Mouse (Mus musculus) embryonic facial prominence, embryonic 15.5 days (tissue): ENCODE results near the gene Camk2d. TPM values are rescaled to one million over a fixed set of nuclear protein-coding genes. Genes with fewer than 3 reads are reported as not detected.

Source experiments
- ATAC-seq: fragments of 200-750 bp; cut with Nextera tagmentation; 2 replicates; pipeline ENCODE4 v1.8.0; 2017; ENCODE audit warnings: low read depth, moderate TSS enrichment; ENCODE audit not compliant: insufficient number of reproducible peaks, low FRiP score, low TSS enrichment
- H3K27ac ChIP-seq: fragments of 300-500 bp; sonication (generic); replicated peaks from 2 replicates; pipeline ENCODE4 v1.5.1; 2015; ENCODE audit warnings: mild to moderate bottlenecking, inconsistent platforms
- H3K27me3 ChIP-seq: fragments of 300-500 bp; sonication (generic); 2 replicates; pipeline ENCODE4 v1.6.1; 2015; ENCODE audit warnings: inconsistent platforms
- H3K36me3 ChIP-seq: fragments of 300-500 bp; sonication (generic); 2 replicates; pipeline ENCODE4 v1.6.1; 2015; ENCODE audit warnings: mild to moderate bottlenecking, inconsistent platforms
- H3K4me1 ChIP-seq: fragments of 300-500 bp; sonication (generic); 2 replicates; pipeline ENCODE4 v1.6.1; 2015; ENCODE audit warnings: inconsistent platforms
- H3K4me2 ChIP-seq: fragments of 300-500 bp; sonication (generic); replicated peaks from 2 replicates; pipeline ENCODE4 v1.6.1; 2015; ENCODE audit warnings: mild to moderate bottlenecking, inconsistent platforms
- H3K4me3 ChIP-seq: fragments of 300-500 bp; sonication (generic); replicated peaks from 2 replicates; pipeline ENCODE4 v1.5.1; 2015; ENCODE audit warnings: mild to moderate bottlenecking, inconsistent platforms
- H3K9ac ChIP-seq: fragments of 300-500 bp; sonication (generic); 2 replicates; pipeline ENCODE4 v1.6.1; 2015; ENCODE audit warnings: inconsistent platforms
- H3K9me3 ChIP-seq: fragments of 300-500 bp; sonication (generic); replicated peaks from 2 replicates; pipeline ENCODE4 v1.6.1; 2016; ENCODE audit warnings: inconsistent platforms
- WGBS: fragments of 180-500 bp; shearing (Covaris S2); methylation state at CpG from one replicate; pipeline ENCODE4 v1.1.7; 2015; 5-methylcytosine and 5-hydroxymethylcytosine counted together
- polyA plus RNA-seq: library from polyadenylated mRNA; unstranded; fragments of >200 nt; fragmentation: Nextera tagmentation; extraction: Ambion mirVana; gene quantifications from 2 replicates; pipeline ENCODE4 v1.2.1, GENCODE M21; 2015

Gene Camk2d
- polyA plus RNA-seq, 1 experiment from 2014 or later: 32.9 TPM

DNA sequence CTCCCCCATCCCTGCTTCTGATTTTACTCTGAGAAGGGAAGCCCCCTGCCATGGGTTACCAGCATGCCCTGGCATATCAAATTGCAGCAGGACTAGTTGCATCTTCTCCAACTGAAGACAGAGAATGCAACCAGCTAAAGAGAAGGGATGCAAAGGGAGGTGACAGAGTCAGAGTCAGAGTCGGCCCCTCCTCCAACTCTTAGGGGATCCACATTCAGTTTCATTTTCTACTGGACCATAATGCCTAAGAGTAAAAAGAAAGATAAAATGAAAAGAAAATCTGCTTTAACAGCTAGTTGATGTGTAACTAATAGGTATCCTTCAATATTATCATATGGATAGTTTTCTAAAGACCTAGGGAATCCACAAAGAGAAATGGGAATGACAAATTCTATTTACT, 162.3 kb downstream of the Camk2d start:
- no peaks in the 10 kb centered on the region for H3K36me3 ChIP-seq
- H3K4me2 ChIP-seq: no peak overlapping the region
- H3K9ac ChIP-seq: no peak overlapping the region
- 91% methylated on average over 1 of the region's 1 CpGs for WGBS
- H3K27ac ChIP-seq: no peak overlapping the region
- H3K4me1 ChIP-seq: no peaks in the 10 kb centered on the region
- no peaks in the 10 kb centered on the region for H3K9me3 ChIP-seq
- H3K27me3 ChIP-seq: no peaks in the 10 kb centered on the region
- ATAC-seq: no peak
- H3K4me3 ChIP-seq: no peak overlapping the region

DNA sequence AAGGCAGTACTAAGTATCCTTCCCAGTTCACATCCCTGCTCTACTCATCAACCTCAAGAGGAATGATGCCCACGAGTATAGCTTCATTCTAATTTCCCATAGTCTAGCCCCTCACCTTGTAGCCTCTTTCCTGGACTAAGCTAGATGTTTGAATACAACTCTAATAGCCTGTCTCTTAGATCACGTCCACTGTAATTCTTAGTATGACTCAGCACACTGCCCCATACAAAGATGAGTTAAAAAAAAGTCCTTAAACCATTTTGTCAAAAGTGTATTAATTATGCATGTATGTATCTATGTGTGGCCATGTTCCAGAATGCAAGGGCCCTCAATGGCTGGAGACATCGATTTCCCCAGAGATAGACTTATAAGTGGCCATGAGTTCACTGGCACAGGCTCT, 164.5 kb downstream of the Camk2d start:
- no peaks in the 10 kb centered on the region for H3K9me3 ChIP-seq
- H3K36me3 ChIP-seq: no peaks in the 10 kb centered on the region
- no peak overlapping the region for H3K4me2 ChIP-seq
- 87% methylated on average over 3 of the region's 3 CpGs for WGBS
- no peak overlapping the region for H3K9ac ChIP-seq
- no peaks in the 10 kb centered on the region for H3K4me1 ChIP-seq
- no peak for ATAC-seq
- H3K4me3 ChIP-seq: no peak overlapping the region
- H3K27ac ChIP-seq: no peak overlapping the region
- H3K27me3 ChIP-seq: no peaks in the 10 kb centered on the region

DNA sequence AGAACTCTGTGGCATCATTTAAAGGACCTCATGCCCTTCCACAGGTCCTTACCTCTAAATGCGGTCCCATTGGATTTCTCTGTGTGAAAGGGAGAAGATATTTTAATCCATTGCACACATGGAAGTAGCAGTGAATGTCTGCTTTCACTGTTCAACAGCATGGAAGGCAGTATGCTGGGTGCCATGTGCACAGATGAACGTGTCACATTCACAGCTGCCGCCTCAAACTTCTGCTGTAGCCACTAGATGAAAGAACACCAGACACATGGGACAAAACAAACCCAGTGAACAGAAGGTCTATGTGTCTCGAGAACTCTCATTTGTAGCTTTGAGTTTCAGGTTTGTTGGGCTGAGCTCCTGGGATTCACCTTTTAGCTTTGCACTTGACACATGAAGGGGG, 168.6 kb downstream of the Camk2d start:
- 78% methylated on average over 4 of the region's 4 CpGs for WGBS
- Histone ChIP-seq H3K9me3 (no peaks in the 10 kb centered on the region), H3K27ac (no peak overlapping the region), H3K9ac (no peak overlapping the region), H3K4me3 (no peak overlapping the region), H3K4me1 (no peaks in the 10 kb centered on the region), H3K4me2 (no peak overlapping the region), H3K36me3 (no peaks in the 10 kb centered on the region), H3K27me3 (no peaks in the 10 kb centered on the region)
- no peak for ATAC-seq

DNA sequence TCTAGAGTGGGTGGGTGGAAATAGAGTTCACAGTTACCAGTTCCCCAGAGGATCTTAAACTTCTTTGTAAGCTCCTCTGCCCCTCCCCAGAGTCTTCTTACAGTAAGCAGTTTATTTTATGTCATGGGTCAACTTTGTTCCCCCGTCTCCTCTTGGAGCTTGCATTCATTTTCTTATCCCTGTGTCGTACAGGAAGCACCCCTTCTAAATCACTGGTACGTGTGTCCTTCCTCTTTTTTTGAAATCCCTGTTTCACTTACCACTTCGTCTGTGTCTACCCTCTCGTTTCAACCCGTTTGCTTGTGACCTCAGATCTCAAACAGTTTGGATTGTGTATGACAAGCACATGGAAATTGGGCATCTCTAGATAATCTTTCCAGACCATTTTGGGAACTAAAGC, 174.0 kb downstream of the Camk2d start:
- WGBS: 61% methylated on average over 6 of the region's 6 CpGs
- ATAC-seq: no peak
- no peak overlapping the region for H3K4me2 ChIP-seq
- H3K27me3 ChIP-seq: no peaks in the 10 kb centered on the region
- H3K9ac ChIP-seq: no peak overlapping the region
- H3K9me3 ChIP-seq: no peaks in the 10 kb centered on the region
- no peaks in the 10 kb centered on the region for H3K36me3 ChIP-seq
- H3K4me3 ChIP-seq: no peak overlapping the region
- H3K4me1 ChIP-seq: no peaks in the 10 kb centered on the region
- H3K27ac ChIP-seq: no peak overlapping the region

DNA sequence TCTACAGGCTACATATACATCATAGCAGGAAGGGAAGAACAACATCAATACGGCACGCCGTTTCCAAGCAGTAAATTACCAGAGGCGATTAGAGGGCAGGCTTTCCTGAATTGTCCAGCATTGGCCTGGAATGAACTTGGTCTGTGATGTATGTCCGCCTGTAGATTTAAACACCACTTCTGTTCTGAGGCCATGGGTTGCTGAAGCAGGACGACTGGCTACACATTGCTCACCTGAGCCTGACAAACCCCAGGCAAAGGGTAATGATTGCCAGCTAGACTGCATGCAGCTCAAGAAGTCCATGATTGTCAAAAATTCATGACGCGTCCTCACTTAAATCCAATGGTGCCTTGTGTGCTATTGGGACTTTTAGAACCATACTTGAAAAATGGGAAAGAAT, 174.9 kb downstream of the Camk2d start:
- H3K36me3 ChIP-seq: no peaks in the 10 kb centered on the region
- no peak overlapping the region for H3K27ac ChIP-seq
- H3K4me1 ChIP-seq: no peaks in the 10 kb centered on the region
- H3K9ac ChIP-seq: no peak overlapping the region
- H3K9me3 ChIP-seq: no peaks in the 10 kb centered on the region
- no peak overlapping the region for H3K4me3 ChIP-seq
- ATAC-seq: no peak
- no peak overlapping the region for H3K4me2 ChIP-seq
- WGBS: 87% methylated on average over 8 of the region's 8 CpGs
- no peaks in the 10 kb centered on the region for H3K27me3 ChIP-seq

DNA sequence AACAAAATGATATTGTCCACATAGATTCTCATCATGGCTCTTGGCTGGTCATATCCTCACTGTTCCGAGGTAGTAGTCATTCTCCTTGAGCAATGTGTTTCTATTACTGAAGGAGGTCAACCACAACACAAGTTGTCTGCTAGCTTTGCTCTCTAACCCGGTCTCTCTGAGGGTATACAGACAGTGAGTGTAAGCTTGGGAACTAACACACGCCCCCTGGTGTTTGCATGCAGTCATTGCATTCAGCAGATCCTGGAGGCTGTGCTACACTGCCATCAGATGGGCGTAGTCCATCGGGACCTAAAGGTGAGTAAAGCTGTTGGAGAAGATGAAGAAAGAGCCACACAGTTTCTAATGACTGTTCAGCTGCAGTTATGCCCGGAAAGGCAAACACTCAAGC, 175.4 kb downstream of the Camk2d start:
- Histone ChIP-seq H3K27ac (no peak overlapping the region), H3K4me3 (no peak overlapping the region), H3K4me1 (no peaks in the 10 kb centered on the region), H3K4me2 (no peak overlapping the region), H3K27me3 (no peaks in the 10 kb centered on the region), H3K36me3 (no peaks in the 10 kb centered on the region), H3K9ac (no peak overlapping the region), H3K9me3 (no peaks in the 10 kb centered on the region)
- ATAC-seq: peak; percentile 82; the same call in 1 of the 2 replicates
- WGBS: 21% methylated on average over 6 of the region's 6 CpGs

DNA sequence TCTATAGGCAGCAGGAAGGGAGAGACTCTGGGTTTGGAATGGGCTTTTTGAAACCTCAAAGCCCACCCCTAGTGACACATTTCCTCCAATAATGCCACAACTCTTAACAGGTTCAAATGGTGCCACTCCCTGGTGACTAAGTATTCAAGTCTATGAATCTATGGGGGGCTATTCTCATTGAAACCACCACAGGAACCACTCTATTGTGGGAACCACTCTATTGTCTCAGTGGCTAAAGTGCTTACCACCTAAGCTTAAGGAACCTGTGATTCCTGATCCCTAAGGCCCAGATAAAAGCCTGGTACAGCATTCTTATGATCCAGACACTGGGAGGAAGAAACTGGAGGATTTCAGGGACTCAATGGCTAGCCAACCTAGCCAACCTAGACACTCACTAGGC, 179.9 kb downstream of the Camk2d start:
- ATAC-seq: no peak
- no peak overlapping the region for H3K4me3 ChIP-seq
- H3K27me3 ChIP-seq: no peaks in the 10 kb centered on the region

DNA sequence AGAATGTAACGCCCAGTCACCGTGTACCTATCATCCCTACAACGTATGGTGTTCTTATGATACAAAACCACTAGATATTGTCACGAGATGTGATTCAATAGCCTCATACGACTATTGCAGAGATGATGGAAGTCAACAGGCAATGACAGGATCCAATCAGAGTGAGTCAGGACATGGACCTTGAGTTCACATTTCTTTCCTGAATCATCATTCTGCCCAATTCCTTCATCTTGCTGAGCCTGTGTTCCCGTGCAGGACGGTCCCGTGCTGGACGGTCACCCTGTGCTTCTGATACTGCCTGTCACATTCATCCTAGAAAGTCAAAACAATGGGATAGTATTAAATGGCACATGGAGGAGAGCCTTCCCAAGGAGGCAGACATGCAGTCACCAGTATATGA, 181.0 kb downstream of the Camk2d start:
- Histone ChIP-seq H3K27ac (no peak overlapping the region), H3K27me3 (no peaks in the 10 kb centered on the region), H3K9ac (no peak overlapping the region), H3K9me3 (no peaks in the 10 kb centered on the region), H3K4me2 (no peak overlapping the region), H3K4me1 (no peaks in the 10 kb centered on the region), H3K4me3 (no peak overlapping the region), H3K36me3 (no peaks in the 10 kb centered on the region)
- 94% methylated on average over 9 of the region's 9 CpGs for WGBS
- ATAC-seq: no peak

More for the DNA sequence above, 179.9 kb downstream of the Camk2d start:
- H3K4me1 ChIP-seq: no peaks in the 10 kb centered on the region
- no peaks in the 10 kb centered on the region for H3K36me3 ChIP-seq
- H3K9me3 ChIP-seq: no peaks in the 10 kb centered on the region
- no peak overlapping the region for H3K9ac ChIP-seq
- no peak overlapping the region for H3K27ac ChIP-seq
- no peak overlapping the region for H3K4me2 ChIP-seq

DNA sequence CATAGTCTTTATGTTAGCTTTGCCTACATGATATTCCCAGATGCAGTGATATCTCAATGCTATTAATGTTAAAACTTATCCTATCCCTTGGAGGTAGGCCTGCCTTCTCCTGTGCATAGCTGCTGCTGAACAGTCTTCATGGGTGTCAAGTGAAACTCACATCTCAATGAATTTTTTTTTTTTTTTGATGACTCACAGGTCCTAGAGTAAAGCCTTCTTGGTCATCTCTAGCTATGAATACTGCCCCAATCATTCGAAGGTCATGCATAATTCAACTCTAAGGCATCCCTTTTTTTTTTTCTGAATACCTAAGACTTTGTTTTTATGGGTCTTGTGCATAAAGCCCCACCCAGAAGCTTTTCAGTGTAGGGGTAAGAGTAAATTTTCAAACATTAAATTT, 181.8 kb downstream of the Camk2d start:
- Histone ChIP-seq H3K4me3 (no peak overlapping the region), H3K9ac (no peak overlapping the region), H3K36me3 (no peaks in the 10 kb centered on the region), H3K9me3 (no peaks in the 10 kb centered on the region), H3K4me2 (no peak overlapping the region), H3K4me1 (no peaks in the 10 kb centered on the region), H3K27me3 (no peaks in the 10 kb centered on the region), H3K27ac (no peak overlapping the region)
- ATAC-seq: no peak
- WGBS: 97% methylated on average over 1 of the region's 1 CpGs

DNA sequence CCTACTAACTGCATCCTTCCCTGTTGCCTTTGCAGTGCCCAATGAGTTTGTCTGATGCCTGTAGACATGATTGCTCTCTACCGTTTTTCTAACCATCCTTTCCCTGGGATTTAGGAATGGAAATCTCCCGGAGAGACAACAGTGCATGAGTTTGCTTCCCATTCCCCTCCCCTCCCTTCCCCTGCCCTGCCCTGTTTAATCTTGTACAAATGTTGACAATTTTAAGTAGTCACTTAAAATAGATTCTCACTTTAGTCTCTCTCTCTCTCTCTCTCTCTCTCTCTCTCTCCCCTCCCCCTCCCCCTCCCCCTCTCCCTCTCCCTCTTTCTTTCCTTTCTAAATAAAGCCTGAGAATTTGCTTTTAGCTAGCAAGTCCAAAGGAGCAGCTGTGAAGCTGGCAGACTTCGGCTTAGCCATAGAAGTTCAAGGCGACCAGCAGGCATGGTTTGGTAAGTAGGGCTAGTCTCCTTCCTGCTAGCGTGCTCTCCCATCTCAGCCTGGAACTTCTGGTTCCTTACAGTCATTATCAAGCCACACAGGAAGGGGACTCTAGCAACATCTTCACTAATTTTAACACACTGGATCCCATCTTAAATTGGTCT, 184.0 kb downstream of the Camk2d start:
- H3K4me3 ChIP-seq: no peak overlapping the region
- no peaks in the 10 kb centered on the region for H3K27me3 ChIP-seq
- WGBS: 62% methylated on average over 5 of the region's 5 CpGs
- no peaks in the 10 kb centered on the region for H3K36me3 ChIP-seq
- ATAC-seq: no peak
- no peaks in the 10 kb centered on the region for H3K9me3 ChIP-seq
- no peaks in the 10 kb centered on the region for H3K4me1 ChIP-seq
- H3K4me2 ChIP-seq: no peak overlapping the region
- H3K27ac ChIP-seq: no peak overlapping the region
- no peak overlapping the region for H3K9ac ChIP-seq

DNA sequence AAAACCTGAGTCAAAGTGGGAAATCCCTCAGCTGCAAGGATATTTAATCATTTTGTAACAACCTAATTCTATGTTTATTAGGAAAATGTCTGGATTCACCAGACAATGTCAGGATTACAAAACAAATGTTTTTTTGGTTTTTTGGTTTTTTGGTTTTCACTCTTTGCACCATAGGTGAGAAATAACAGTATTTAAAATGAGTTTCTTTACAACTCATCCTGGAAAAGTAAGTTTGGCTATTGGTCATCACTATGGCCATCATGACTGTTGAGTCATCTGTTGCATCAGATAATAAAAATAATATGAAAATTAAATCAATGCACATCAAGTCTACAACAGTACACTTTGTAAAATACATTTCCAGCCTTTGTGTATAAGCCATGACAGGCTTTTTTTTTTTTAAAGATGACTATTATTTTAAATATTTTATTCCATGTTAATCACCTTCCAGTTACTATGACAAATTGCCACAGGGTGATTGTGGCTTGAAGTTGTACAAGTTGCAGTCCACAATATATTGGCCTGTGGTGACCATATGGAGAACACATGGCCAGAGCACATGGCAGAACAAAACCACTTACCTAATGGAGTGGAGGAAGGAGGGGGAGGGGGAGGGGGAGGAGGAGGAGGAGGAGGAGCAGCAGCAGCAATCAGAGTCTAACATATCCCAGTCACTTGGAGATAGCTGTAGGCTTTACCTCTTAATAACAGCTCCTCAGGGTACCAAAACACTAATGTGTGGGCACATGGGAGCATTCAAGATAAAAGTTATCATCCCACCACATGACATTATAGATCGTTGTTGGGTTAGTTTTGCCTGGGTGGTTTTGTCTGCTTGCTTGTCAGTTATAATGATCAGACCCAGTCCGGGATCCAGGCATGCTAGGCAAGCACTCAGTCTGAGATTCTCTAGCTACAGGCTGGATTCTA, 197.2 kb downstream of the Camk2d start:
- no peak overlapping the region for H3K9ac ChIP-seq
- no peaks in the 10 kb centered on the region for H3K4me1 ChIP-seq
- H3K4me2 ChIP-seq: no peak overlapping the region
- no peak overlapping the region for H3K27ac ChIP-seq
- no peaks in the 10 kb centered on the region for H3K27me3 ChIP-seq
- no peaks in the 10 kb centered on the region; the same call in 1 of the 2 replicates for H3K36me3 ChIP-seq
- no peak for ATAC-seq
- 69% methylated on average over 2 of the region's 2 CpGs for WGBS
- no peaks in the 10 kb centered on the region for H3K9me3 ChIP-seq
- no peak overlapping the region for H3K4me3 ChIP-seq

DNA sequence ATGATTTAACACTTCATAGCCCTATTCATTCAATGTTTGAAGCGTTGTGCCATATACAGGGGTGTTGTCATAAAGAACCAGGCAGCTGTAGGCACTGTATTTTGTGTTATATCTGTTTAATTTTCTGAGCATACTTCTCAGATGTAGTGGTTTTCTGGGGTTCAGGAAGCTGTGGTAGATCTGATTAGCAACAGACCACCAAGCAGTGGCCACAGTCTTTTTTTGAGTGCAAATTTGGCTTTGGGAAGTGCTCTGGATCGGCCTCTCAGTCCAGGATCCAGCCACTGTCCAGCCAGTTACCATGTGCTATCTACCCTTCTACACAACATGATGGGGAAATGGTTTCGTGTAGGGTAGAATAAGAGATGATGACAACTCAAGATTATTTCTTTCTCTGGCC, 199.8 kb downstream of the Camk2d start:
- Histone ChIP-seq H3K4me1 (no peaks in the 10 kb centered on the region), H3K9me3 (no peaks in the 10 kb centered on the region), H3K27me3 (no peaks in the 10 kb centered on the region), H3K4me3 (no peak overlapping the region), H3K27ac (no peak overlapping the region), H3K4me2 (no peak overlapping the region), H3K36me3 (no peaks in the 10 kb centered on the region; the same call in 1 of the 2 replicates), H3K9ac (no peak overlapping the region)
- 85% methylated on average over 3 of the region's 3 CpGs for WGBS
- no peak for ATAC-seq
